Comparison of ENCODE assay signal across 20 mouse cellular contexts in genomic region chr9:7292132-7292531, GRCm38 (mm10). TPM values are rescaled to one million over a fixed set of nuclear protein-coding genes. Genes with fewer than 3 reads are reported as not detected.
DNase-seq lines count a peak whose midpoint lies in the region; ATAC-seq and TF ChIP-seq lines count a peak whose summit lies in the region.
"Had no signal": no experiment of that assay in that cellular context is flagged by ENCODE, and none has a peak within 500 bp of the region (broad histone marks: within the 10 kb centered on the region; RNA-seq: fewer than 3 reads in every experiment).

No protein-coding gene starts in this region.

- no peak for ATAC-seq in forebrain, postnatal 0 days
- ATAC-seq in forebrain, embryonic 14.5 days = no peak
- no peak for ATAC-seq in neural tube, embryonic 15.5 days (ENCODE audit: low FRiP score)

- no peak overlapping the region for H3K4me3 ChIP-seq in forebrain, postnatal 0 days (ENCODE audit: low read depth, low read length)
- H3K4me3 ChIP-seq in forebrain, embryonic 14.5 days (ENCODE audit: low read depth, low read length) = no peak overlapping the region
- no peak overlapping the region for H3K4me3 ChIP-seq in kidney, adult 2 months (ENCODE audit: insufficient read depth, low read depth, low read length)
- H3K4me3 ChIP-seq in neural tube, embryonic 15.5 days (replicated peaks) = no peak overlapping the region
- H3K4me3 ChIP-seq: embryonic facial prominence, embryonic 12.5 days; limb, embryonic 10.5 days; liver, embryonic 13.5 days; midbrain, embryonic 12.5 days had no signal

- WGBS in forebrain, postnatal 0 days = 14% methylated on average over 1 of the region's 1 CpGs
- WGBS in forebrain, embryonic 14.5 days = 35% methylated on average over 1 of the region's 1 CpGs
- WGBS in kidney, adult 2 months = 28% methylated on average over 1 of the region's 1 CpGs
- WGBS in neural tube, embryonic 15.5 days = 19% methylated on average over 1 of the region's 1 CpGs

- H3K4me2 ChIP-seq in forebrain, postnatal 0 days (ENCODE audit: low read depth) = no peak overlapping the region
- H3K4me2 ChIP-seq in forebrain, embryonic 14.5 days (ENCODE audit: low read length) = no peak overlapping the region
- H3K4me2 ChIP-seq in neural tube, embryonic 15.5 days = no peak overlapping the region
- H3K4me2 ChIP-seq: embryonic facial prominence, embryonic 12.5 days; liver, embryonic 13.5 days; midbrain, embryonic 12.5 days had no signal

- DNase-seq in forebrain, postnatal 0 days = peak; percentile 1
- no peak for DNase-seq in forebrain, embryonic 14.5 days (ENCODE audit: low spot score)
- DNase-seq in kidney, adult 2 months = peak; percentile 17
- no peak for DNase-seq in kidney, adult 11 months
- peak; percentile 2 to 23 for DNase-seq in left cerebral cortex, postnatal 25 days (ENCODE audit: low spot score in 2 of 2)
- no peak for DNase-seq in left cerebral cortex, postnatal 4 days
- peak; percentile 2 for DNase-seq in NIH3T3 (ENCODE audit: low read depth)
- DNase-seq: cerebellum, adult 18-20 months; heart, adult 18-20 months; liver, embryonic 13.5 days; right cerebral cortex, postnatal 14 days; thymus, postnatal 36 days had no signal

- no peak overlapping the region for H3K27ac ChIP-seq in forebrain, postnatal 0 days (ENCODE audit: low read depth, low read length)
- no peak overlapping the region for H3K27ac ChIP-seq in forebrain, embryonic 14.5 days (ENCODE audit: low read depth, low read length)
- H3K27ac ChIP-seq in kidney, adult 2 months (ENCODE audit: insufficient read depth, low read depth, low read length) = no peak overlapping the region
- no peak overlapping the region for H3K27ac ChIP-seq in neural tube, embryonic 15.5 days (replicated peaks)
- H3K27ac ChIP-seq: embryonic facial prominence, embryonic 12.5 days; limb, embryonic 10.5 days; liver, embryonic 13.5 days; macrophage; midbrain, embryonic 12.5 days had no signal

- no peaks in the 10 kb centered on the region for H3K36me3 ChIP-seq in forebrain, postnatal 0 days (ENCODE audit: insufficient read depth)
- no peaks in the 10 kb centered on the region for H3K36me3 ChIP-seq in forebrain, embryonic 14.5 days (ENCODE audit: control insufficient read depth, insufficient read depth, low read length)
- H3K36me3 ChIP-seq in kidney, adult 2 months (ENCODE audit: control insufficient read depth, insufficient read depth, low read length) = no peaks in the 10 kb centered on the region
- H3K36me3 ChIP-seq in neural tube, embryonic 15.5 days = no peaks in the 10 kb centered on the region
- H3K36me3 ChIP-seq: embryonic facial prominence, embryonic 12.5 days; limb, embryonic 10.5 days; liver, embryonic 13.5 days; midbrain, embryonic 12.5 days had no signal

- no peak overlapping the region for H3K9ac ChIP-seq in forebrain, postnatal 0 days
- no peak overlapping the region for H3K9ac ChIP-seq in forebrain, embryonic 14.5 days (ENCODE audit: low read length)
- H3K9ac ChIP-seq in neural tube, embryonic 15.5 days (replicated peaks) = no peak overlapping the region
- H3K9ac ChIP-seq: embryonic facial prominence, embryonic 12.5 days; liver, embryonic 13.5 days; midbrain, embryonic 12.5 days had no signal

- intact Hi-C loops in left cerebral cortex, postnatal 25 days (cut with DNase I) = loop anchor here (2.0 kb wide), 1 partner anchor 303 kb away; no protein-coding TSS in a partner anchor
- intact Hi-C loops in left cerebral cortex, postnatal 4 days (cut with DNase I) = no loop called here

- 0 out of 2 replicates have a peak, but pooled peaks have one; percentile 12 for TF ChIP-seq CTCF in forebrain, postnatal 0 days (IDR thresholded peaks at IDR 0.05; ENCODE audit: low read depth)
- TF ChIP-seq CTCF in kidney, adult 2 months (conservative IDR thresholded peaks at IDR 0.05; ENCODE audit: insufficient read depth, insufficient read length, low read depth, low read length) = no peak

- H3K9me3 ChIP-seq in forebrain, postnatal 0 days (ENCODE audit: low read length) = no peaks in the 10 kb centered on the region
- H3K9me3 ChIP-seq in forebrain, embryonic 14.5 days (replicated peaks; ENCODE audit: control insufficient read depth, low read length) = no peaks in the 10 kb centered on the region
- no peaks in the 10 kb centered on the region for H3K9me3 ChIP-seq in neural tube, embryonic 15.5 days (replicated peaks)
- H3K9me3 ChIP-seq: embryonic facial prominence, embryonic 12.5 days; limb, embryonic 10.5 days; liver, embryonic 13.5 days; midbrain, embryonic 12.5 days had no signal

- no peaks in the 10 kb centered on the region for H3K27me3 ChIP-seq in forebrain, postnatal 0 days (ENCODE audit: insufficient read depth, low read length)
- no peaks in the 10 kb centered on the region for H3K27me3 ChIP-seq in forebrain, embryonic 14.5 days (replicated peaks; ENCODE audit: control insufficient read depth, insufficient read depth, low read length)
- H3K27me3 ChIP-seq in kidney, adult 2 months (replicated peaks; ENCODE audit: control insufficient read depth, insufficient read depth, low read length) = no peaks in the 10 kb centered on the region
- no peaks in the 10 kb centered on the region for H3K27me3 ChIP-seq in neural tube, embryonic 15.5 days (replicated peaks)
- H3K27me3 ChIP-seq: embryonic facial prominence, embryonic 12.5 days; liver, embryonic 13.5 days; midbrain, embryonic 12.5 days had no signal

- no peak for TF ChIP-seq POLR2A in kidney, adult 2 months (IDR thresholded peaks at IDR 0.05; ENCODE audit: low read depth, low read length)

- no peaks in the 10 kb centered on the region for H3K4me1 ChIP-seq in forebrain, postnatal 0 days (ENCODE audit: insufficient read depth)
- H3K4me1 ChIP-seq in forebrain, embryonic 14.5 days (ENCODE audit: control insufficient read depth, insufficient read depth, low read length) = no peaks in the 10 kb centered on the region
- no peaks in the 10 kb centered on the region for H3K4me1 ChIP-seq in kidney, adult 2 months (ENCODE audit: control insufficient read depth, insufficient read depth, low read length)
- H3K4me1 ChIP-seq in neural tube, embryonic 15.5 days = no peaks in the 10 kb centered on the region
- H3K4me1 ChIP-seq: embryonic facial prominence, embryonic 12.5 days; limb, embryonic 10.5 days; liver, embryonic 13.5 days; midbrain, embryonic 12.5 days had no signal

RNA-seq across cellular contexts. Expression of gene Mmp13, which starts 19.8 kb away (rescaled TPM):
- total RNA-seq in forebrain, postnatal 0 days (2014; rRNA removed) = 0.08 and 3.2 TPM in 2 replicates
- 0.05 TPM in 1 of 2 replicates, not detected in the other for polyA plus RNA-seq in forebrain, postnatal 0 days (2015; fragmentation: Nextera tagmentation; extraction: Ambion mirVana)
- not detected in 2 replicates for polyA plus RNA-seq in forebrain, embryonic 14.5 days (2014; fragmentation: Nextera tagmentation; extraction: Ambion mirVana)
- 1.2 and 1.7 TPM in 2 replicates for polyA plus RNA-seq in kidney, adult 2 months (2012; rRNA removed)
- total RNA-seq in left cerebral cortex, postnatal 25 days (2021) = not detected
- total RNA-seq in left cerebral cortex, postnatal 4 days (2021) = under 1 TPM in 1 of 2 experiments, not detected in 1; 0.22 TPM
- polyA plus RNA-seq in neural tube, embryonic 15.5 days (2015; fragmentation: Nextera tagmentation; extraction: Ambion mirVana) = 0.23 and 1.8 TPM in 2 replicates
- total RNA-seq: common myeloid progenitor, adult 5-6 weeks; layer of hippocampus, adult 8-10 months had no signal
- polyA plus RNA-seq: embryonic facial prominence, embryonic 12.5 days; limb, embryonic 10.5 days; midbrain, embryonic 12.5 days; testis, adult 2 months had no signal

RNA-seq across cellular contexts. Expression of gene Mmp12, which starts 52.0 kb away (rescaled TPM):
- 0.62 TPM in 1 of 2 replicates, not detected in the other for total RNA-seq in forebrain, postnatal 0 days (2014; rRNA removed)
- not detected in 2 replicates for polyA plus RNA-seq in forebrain, postnatal 0 days (2015; fragmentation: Nextera tagmentation; extraction: Ambion mirVana)
- not detected in 2 replicates for polyA plus RNA-seq in forebrain, embryonic 14.5 days (2014; fragmentation: Nextera tagmentation; extraction: Ambion mirVana)
- 1.0 and 1.4 TPM in 2 replicates for polyA plus RNA-seq in kidney, adult 2 months (2012; rRNA removed)
- total RNA-seq in left cerebral cortex, postnatal 25 days (2021) = not detected
- not detected for total RNA-seq in left cerebral cortex, postnatal 4 days (2021)
- polyA plus RNA-seq in neural tube, embryonic 15.5 days (2015; fragmentation: Nextera tagmentation; extraction: Ambion mirVana) = 0.15 and 0.18 TPM in 2 replicates
- total RNA-seq: common myeloid progenitor, adult 5-6 weeks had no signal
- polyA plus RNA-seq: embryonic facial prominence, embryonic 12.5 days; limb, embryonic 10.5 days; liver, embryonic 13.5 days; midbrain, embryonic 12.5 days; testis, adult 2 months had no signal

Comparison
In these comparisons a context has a peak if more than half of its experiments do, and no peak if none do; other contexts are left out.
1. DNase-seq: peak in forebrain, postnatal 0 days (single experiment), kidney, adult 2 months (single experiment), left cerebral cortex, postnatal 25 days (2 of 2) and NIH3T3 (single experiment); none in forebrain, embryonic 14.5 days (single experiment), kidney, adult 11 months (single experiment) and left cerebral cortex, postnatal 4 days (single experiment).